Mouse (Mus musculus): ENCODE measurements around the gene Rab3il1. TPM values are rescaled to one million over a fixed set of nuclear protein-coding genes. Genes with fewer than 3 reads are reported as not detected.

Gene Rab3il1
- 1.3 and 2.1 TPM in 2 replicates for total RNA-seq (2023)

GRCm38 (mm10) chr19:10001206-10001969, at the start of gene Rab3il1, which contains the start of gene Best1:
Gene Rab3il1, plus strand, starts transcription at chr19:10001669.
Gene Best1, minus strand, starts transcription at chr19:10001633.

GRCm38 (mm10) chr19:9980258-9980657, 21.2 kb upstream of the Rab3il1 start, which contains the start of gene Fth1:
Gene Fth1, plus strand, starts transcription at chr19:9980598.

DNA sequence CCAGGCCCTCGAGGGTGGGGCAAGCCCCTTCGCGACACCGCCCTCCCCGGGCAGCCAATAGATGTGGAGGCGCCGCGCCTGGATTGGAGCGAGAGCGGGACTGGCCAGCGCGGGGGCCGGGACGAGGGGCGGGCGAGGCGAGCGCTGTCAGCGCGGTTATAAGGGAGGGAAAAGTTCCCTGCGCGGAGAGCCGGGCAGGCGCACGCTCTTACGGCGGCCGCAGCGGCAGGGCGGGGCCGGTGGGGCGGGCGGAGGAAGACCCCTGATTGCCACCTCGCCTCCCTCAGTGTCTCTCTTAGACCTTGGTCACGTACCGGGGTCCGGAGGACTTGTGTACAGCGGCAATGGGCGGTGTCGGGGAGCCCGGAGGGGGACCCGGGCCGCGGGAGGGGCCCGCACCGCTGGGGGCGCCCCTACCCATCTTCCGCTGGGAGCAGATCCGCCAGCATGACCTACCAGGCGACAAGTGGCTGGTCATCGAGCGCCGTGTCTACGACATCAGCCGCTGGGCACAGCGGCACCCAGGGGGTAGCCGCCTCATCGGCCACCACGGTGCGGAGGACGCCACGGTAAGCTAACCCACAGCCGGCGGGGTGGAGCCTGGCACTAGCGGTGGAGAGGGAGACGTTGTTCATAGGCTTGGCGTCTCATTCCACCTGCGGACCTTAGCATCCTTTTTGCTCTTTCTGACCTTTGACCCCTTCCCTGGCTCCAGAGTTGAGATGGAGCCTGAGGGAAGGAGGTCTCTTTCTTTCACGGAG, 40.1 kb downstream of the Rab3il1 start, which contains the start of gene Fads3:
Gene Fads3, plus strand, starts transcription at position 182 of the 761 bp plus-strand sequence.

Other genes with a start within 250 kb of the Rab3il1 start
- not detected in 2 replicates for gene Scgb2a2, start 154.1 kb upstream of the Rab3il1 start, total RNA-seq (2023)
- 185 and 345 TPM in 2 replicates for gene Incenp, start 102.1 kb upstream of the Rab3il1 start, total RNA-seq (2023)
- 3,803 and 3,855 TPM in 2 replicates for gene Fth1, start 21.1 kb upstream of the Rab3il1 start, total RNA-seq (2023)
- gene Best1, start within 50 bp of the Rab3il1 start, total RNA-seq (2023), result not detected in 2 replicates
- gene Fads3, start 39.9 kb downstream of the Rab3il1 start, total RNA-seq (2023), result 1.7 and 2.1 TPM in 2 replicates
- 1.1 and 1.2 TPM in 2 replicates for gene Fads2, start 100.1 kb downstream of the Rab3il1 start, total RNA-seq (2023)
- 4.1 and 6.0 TPM in 2 replicates for gene Fads1, start 181.2 kb downstream of the Rab3il1 start, total RNA-seq (2023)
- 55.7 and 86.5 TPM in 2 replicates for gene Tmem258, start 202.3 kb downstream of the Rab3il1 start, total RNA-seq (2023)
- gene Fen1, start 202.5 kb downstream of the Rab3il1 start, total RNA-seq (2023), result 32.8 and 35.9 TPM in 2 replicates
- gene Myrf, start 239.1 kb downstream of the Rab3il1 start, total RNA-seq (2023), result not detected in 2 replicates